Mouse (Mus musculus) hematopoietic stem cell, adult 5-6 weeks (primary cell): ENCODE measurements around the gene Cmtm2b. TPM values are rescaled to one million over a fixed set of nuclear protein-coding genes. Genes with fewer than 3 reads are reported as not detected.

ENCODE experiments used
- ATAC-seq, 2 experiments: fragments of 125-278 bp in 1 of 2; replicated peaks in 1 of 2; 2 replicates each; pipeline ENCODE4 v1.8.0; 2016 to 2017; ENCODE audit warnings: inconsistent platforms in 2 of 2, mild to moderate bottlenecking in 2 of 2, moderate number of reproducible peaks in 2 of 2, low read depth in 1 of 2, moderate TSS enrichment in 1 of 2; ENCODE audit not compliant: low FRiP score in 2 of 2, poor library complexity in 2 of 2, severe bottlenecking in 2 of 2, insufficient read depth in 1 of 2, low TSS enrichment in 1 of 2
- total RNA-seq: library from RNA; stranded (forward); fragments of 172-1452, 232-1000 nt; gene quantifications from 2 replicates; pipeline ENCODE4 v1.2.3, GENCODE M21; 2017

The Cmtm2b gene
- total RNA-seq, 1 experiment from 2014 or later, result not detected

DNA sequence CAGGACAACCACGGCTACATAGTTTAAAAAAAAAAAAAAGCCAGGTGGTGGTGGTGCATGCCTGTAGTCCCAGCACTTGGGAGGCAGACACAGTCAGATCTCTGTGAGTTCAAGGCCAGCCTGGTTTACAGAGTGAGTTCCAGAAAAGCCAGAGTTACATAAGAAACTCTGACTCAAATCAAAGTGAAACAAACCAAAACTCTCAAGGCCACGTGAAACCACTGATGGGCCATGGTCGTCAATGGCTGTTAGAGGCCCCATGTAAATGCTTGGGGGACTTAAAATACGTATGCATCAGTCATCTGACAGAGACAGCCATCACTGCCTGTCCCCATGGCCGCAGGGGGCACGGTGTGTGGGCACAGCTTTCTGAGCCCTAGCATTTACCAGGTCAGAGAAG lies 49.1 kb downstream of the Cmtm2b start:
- no peak for ATAC-seq

DNA sequence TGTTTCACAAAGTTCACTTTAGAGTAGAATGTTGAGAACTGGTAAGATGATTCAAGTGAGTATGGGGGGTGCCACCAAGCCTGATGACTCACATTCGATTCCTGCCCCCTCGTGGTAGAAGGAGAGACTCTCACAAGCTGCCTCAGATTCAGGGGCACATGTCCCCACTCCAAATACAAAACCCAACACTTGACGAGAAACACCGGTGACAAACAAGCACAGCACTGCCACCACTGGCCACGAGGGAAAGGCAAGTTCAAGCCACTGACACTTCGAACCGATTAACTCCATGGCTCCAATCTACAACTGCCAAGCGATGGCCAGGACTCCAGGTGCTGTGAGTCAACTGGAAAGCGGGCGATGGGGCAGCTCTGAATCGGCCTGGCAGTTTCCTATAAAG lies 51.7 kb downstream of the Cmtm2b start:
- 0 out of 4 replicates have a peak, but pooled peaks of 1 of the 2 experiments have one; percentile 25 for ATAC-seq

DNA sequence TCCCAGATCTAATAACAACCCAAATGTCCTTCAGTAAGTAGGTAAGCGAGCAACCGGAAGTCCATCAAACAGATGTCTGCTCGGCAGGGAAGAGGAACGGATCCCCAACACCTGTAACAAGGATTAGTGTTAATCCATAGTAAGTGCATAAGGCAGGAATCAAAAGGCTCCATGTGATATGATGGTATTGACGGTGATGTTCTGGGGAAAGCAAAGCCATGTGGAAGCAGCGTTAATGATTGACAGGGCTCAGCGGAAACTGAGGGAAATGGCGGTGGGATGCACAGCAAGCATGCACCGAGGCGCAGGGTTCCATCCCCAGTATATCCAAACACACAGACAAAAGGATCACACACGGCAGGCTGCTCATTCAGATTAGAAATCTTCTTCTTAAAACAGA lies 52.2 kb downstream of the Cmtm2b start:
- no peak for ATAC-seq

DNA sequence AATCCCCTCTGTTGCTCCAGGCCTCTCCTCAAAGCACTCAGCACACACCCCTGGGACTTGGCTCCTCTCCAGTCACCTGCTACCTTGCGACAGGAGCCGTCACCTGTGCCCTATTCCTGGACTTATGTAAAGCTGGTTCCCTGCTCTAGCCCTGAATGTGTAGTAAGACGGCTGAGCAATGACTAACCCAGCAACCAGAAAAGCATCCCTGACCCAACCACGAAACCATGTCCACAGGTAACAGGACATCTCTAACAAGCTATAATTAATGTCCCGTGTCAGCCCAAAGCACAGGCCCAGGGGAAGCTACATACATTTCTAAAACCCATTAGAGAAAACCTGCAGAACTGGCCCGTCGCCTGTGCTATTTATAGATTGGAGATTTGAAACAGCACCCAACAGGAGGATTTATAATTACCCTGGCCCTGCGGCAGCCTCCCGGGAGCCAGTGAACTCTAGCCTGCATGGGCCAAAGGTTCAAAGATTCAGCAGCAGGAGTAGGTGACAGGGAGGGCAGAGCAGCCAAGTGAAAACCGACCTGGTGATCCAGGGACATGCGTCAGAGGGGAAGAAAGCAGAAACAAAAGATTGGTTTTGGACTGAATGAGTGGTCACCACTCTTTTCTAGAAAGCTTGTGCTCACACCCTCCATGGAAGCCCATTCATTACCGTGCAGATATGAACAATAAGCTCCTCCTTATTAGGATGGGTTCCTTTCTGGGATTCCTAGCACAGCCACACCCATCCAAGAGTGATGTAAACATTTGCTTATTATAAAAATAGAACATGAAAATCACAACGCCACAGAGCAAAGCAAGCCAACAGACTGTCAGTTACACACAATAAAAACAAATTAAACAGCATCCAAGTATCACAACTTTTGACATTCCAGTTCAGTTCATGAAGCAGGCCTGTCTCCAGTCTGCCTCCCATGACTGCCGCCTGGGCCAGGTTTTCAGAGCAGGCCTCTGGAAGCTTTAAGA lies 53.1 kb downstream of the Cmtm2b start:
- ATAC-seq, result no peak

DNA sequence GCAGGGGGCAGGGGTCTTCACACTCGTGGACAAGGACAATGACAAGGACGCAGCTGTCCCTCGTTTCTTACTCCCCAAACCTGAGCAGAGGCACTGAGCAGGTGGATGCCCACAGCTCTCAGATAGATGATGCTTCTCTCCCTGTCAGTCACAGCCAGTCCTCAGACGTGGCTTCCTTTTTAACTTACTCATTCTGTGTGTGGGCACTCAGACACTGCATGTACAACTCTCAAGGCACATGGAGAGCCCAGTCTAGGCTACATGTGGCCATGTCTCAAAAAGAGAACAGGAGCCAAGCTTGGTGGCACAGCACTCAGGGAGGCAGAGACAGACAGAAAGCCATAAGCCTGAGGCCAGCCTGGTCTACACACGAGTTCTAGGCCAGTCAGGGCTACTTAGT lies 53.9 kb downstream of the Cmtm2b start:
- ATAC-seq, result no peak

DNA sequence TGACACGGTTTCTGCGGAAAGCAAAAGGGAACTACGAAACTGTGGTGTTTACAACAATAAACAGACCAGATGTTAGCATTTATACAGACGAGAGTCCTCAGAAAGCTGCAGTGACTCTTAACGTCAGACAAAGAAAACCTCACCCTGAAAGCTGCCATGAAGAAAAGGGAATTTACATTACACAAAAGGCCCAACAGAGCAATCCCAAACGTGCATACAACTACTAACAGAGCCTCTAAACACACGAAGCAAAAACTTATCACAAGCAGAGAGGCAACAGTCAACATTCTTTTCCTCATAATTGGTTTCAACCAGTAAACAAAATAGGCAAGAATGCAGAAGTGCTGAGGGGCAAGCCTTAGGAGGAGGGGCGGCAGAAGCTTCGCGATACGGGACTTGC lies 54.6 kb downstream of the Cmtm2b start:
- no peak for ATAC-seq

DNA sequence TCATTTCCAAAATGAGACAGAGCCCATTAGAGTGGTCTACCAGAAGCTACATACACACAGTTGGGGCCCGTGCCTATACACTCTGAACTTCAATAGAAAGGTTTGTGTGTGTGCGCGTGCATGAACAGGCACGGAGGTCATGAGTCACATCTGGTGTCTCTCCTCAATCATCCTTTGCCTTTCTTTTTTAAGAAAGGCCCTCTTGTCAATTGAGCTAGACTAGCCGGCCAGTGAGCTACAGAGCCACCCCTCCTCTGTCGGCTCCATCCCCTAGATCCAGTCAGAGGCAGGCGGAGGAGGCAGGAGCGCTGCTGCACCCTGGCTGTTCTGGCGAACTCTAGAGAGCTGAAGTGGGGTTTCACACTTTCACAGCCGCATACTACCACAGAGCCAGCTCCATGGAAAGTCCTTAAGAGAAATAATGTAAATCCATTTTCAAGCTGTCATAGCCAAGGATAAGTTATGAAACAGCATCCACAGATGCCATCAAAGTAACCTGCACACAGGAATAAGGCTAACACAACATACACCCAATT lies 57.3 kb downstream of the Cmtm2b start:
- no peak for ATAC-seq

DNA sequence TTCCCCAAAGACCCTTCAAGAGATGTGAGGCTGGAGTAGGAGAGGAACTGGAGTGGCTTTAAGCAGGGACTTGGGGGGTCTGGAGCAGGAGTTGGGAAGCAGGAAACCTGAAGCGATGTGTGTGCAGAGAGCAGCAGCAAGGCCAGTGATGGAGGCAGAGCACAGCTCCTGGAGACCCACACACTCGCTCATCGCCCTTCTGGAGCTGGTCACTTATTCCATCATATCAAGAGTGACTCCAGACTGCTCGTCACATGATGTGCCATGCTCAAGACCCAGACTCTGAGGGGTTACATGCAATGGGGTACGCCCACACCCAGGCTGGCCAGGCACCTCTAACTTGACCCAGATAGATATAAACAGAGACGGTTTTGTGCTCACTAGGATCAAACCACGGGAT lies 58.2 kb downstream of the Cmtm2b start:
- no peak for ATAC-seq

Other genes with a start within 250 kb of the Cmtm2b start
- not detected in 2 replicates for gene Cdh5, start 220.6 kb upstream of the Cmtm2b start, total RNA-seq
- not detected in 2 replicates for gene Bean1, start 151.8 kb upstream of the Cmtm2b start, total RNA-seq
- 22.0 and 23.6 TPM in 2 replicates for gene Tk2, start 73.7 kb upstream of the Cmtm2b start, total RNA-seq
- gene Cklf, start 71.4 kb upstream of the Cmtm2b start, total RNA-seq, result 23.2 and 26.5 TPM in 2 replicates
- gene Cmtm2a, start 29.0 kb upstream of the Cmtm2b start, total RNA-seq, result not detected in 2 replicates
- gene Gm45711, start 12.1 kb upstream of the Cmtm2b start, total RNA-seq, result not detected in 2 replicates
- gene Cmtm1, start 12.1 kb upstream of the Cmtm2b start, total RNA-seq, result not detected in 2 replicates
- not detected in 2 replicates for gene Gm11020, start 663 bp upstream of the Cmtm2b start, total RNA-seq
- 12.1 and 12.9 TPM in 2 replicates for gene Cmtm3, start 17.2 kb downstream of the Cmtm2b start, total RNA-seq
- gene Cmtm4, start 73.6 kb downstream of the Cmtm2b start, total RNA-seq, result 3.7 and 4.4 TPM in 2 replicates
- gene Dync1li2, start 120.8 kb downstream of the Cmtm2b start, total RNA-seq, result 74.0 and 74.4 TPM in 2 replicates
- not detected in 2 replicates for gene Terb1, start 187.7 kb downstream of the Cmtm2b start, total RNA-seq
- 72.7 and 118 TPM in 2 replicates for gene Nae1, start 212.4 kb downstream of the Cmtm2b start, total RNA-seq
- gene Car7, start 212.5 kb downstream of the Cmtm2b start, total RNA-seq, result 0.79 and 1.4 TPM in 2 replicates